Mouse (Mus musculus): ENCODE results near the gene 9130213A22Rik. TPM values are rescaled to one million over a fixed set of nuclear protein-coding genes. Genes with fewer than 3 reads are reported as not detected.

9130213A22Rik gene
- polyA plus RNA-seq (2016; fragmentation: Nextera tagmentation; extraction: Ambion mirVana), result 0.11 TPM in 1 of 2 replicates, not detected in the other

- Histone ChIP-seq H3K27me3 (peaks cover 34% of the 10 kb centered on the region), H3K9ac (peak within 1 kb of the TSS; percentile 77), H3K4me2 (peak within 1 kb of the TSS; percentile 91), H3K36me3 (replicated peaks) (no peaks in the 10 kb centered on the region), H3K27ac (peak within 1 kb of the TSS; percentile 86), H3K4me1 (peaks cover 53% of the 10 kb centered on the region), H3K9me3 (no peaks in the 10 kb centered on the region), H3K4me3 (replicated peaks) (peak within 1 kb of the TSS; percentile 80)
- ATAC-seq (ENCODE audit: low FRiP score), result peak; percentile 72
- under 1% methylated on average over 66 of the region's 66 CpGs for WGBS
Observed at GRCm38 (mm10) chr11:69122336-69122951, at the start of gene 9130213A22Rik. TSS of gene 9130213A22Rik (minus strand) at chr11:69122589.

- WGBS, result 32% methylated on average over 7 of the region's 7 CpGs
Observed at GRCm38 (mm10) chr11:69171626-69172025, 49.2 kb upstream of the 9130213A22Rik start.

GRCm38 (mm10) chr11:69169313-69169712, 46.9 kb upstream of the 9130213A22Rik start:
- Histone ChIP-seq H3K36me3 (replicated peaks) (no peaks in the 10 kb centered on the region), H3K4me2 (no peak overlapping the region), H3K27me3 (peaks cover 16% of the 10 kb centered on the region), H3K9me3 (no peaks in the 10 kb centered on the region), H3K4me3 (replicated peaks) (no peak overlapping the region), H3K4me1 (no peaks in the 10 kb centered on the region; the same call in 1 of the 2 replicates), H3K27ac (no peak overlapping the region), H3K9ac (no peak overlapping the region)
- no peak for ATAC-seq (ENCODE audit: low FRiP score)
- 88% methylated on average over 12 of the region's 12 CpGs for WGBS

More at GRCm38 (mm10) chr11:69171626-69172025, 49.2 kb upstream of the 9130213A22Rik start:
- Histone ChIP-seq H3K4me1 (no peaks in the 10 kb centered on the region; the same call in 1 of the 2 replicates), H3K9me3 (no peaks in the 10 kb centered on the region), H3K27ac (no peak overlapping the region), H3K9ac (no peak overlapping the region), H3K27me3 (peaks cover 5% of the 10 kb centered on the region; the same call in 1 of the 2 replicates), H3K4me2 (no peak overlapping the region), H3K36me3 (replicated peaks) (no peaks in the 10 kb centered on the region), H3K4me3 (replicated peaks) (no peak overlapping the region)
- ATAC-seq (ENCODE audit: low FRiP score), result no peak

- H3K9me3 ChIP-seq, result no peaks in the 10 kb centered on the region
- peaks cover 9% of the 10 kb centered on the region for H3K4me1 ChIP-seq
- no peaks in the 10 kb centered on the region for H3K36me3 ChIP-seq (replicated peaks)
- ATAC-seq (ENCODE audit: low FRiP score), result 0 out of 2 replicates have a peak, but pooled peaks have one; percentile 11
- H3K27ac ChIP-seq, result no peak within 1 kb of the TSS
- peak within 1 kb of the TSS; percentile 23 for H3K4me3 ChIP-seq (replicated peaks)
- peak within 1 kb of the TSS; percentile 38; the same call in 1 of the 2 replicates for H3K9ac ChIP-seq
- H3K4me2 ChIP-seq, result peak within 1 kb of the TSS; percentile 47
- H3K27me3 ChIP-seq, result peaks cover 49% of the 10 kb centered on the region
- 2% methylated on average over 18 of the region's 18 CpGs for WGBS
Observed at GRCm38 (mm10) chr11:69156800-69157199, 34.4 kb upstream of the 9130213A22Rik start, which contains the start of gene Alox12b. TSS of gene Alox12b (plus strand) at chr11:69156989.

- H3K27me3 ChIP-seq, result peaks cover 58% of the 10 kb centered on the region
- H3K9me3 ChIP-seq, result no peaks in the 10 kb centered on the region
- no peak overlapping the region for H3K4me3 ChIP-seq (replicated peaks)
- H3K27ac ChIP-seq, result no peak overlapping the region
- H3K9ac ChIP-seq, result no peak overlapping the region
- no peak overlapping the region for H3K4me2 ChIP-seq
- no peaks in the 10 kb centered on the region for H3K36me3 ChIP-seq (replicated peaks)
- 63% methylated on average over 1 of the region's 1 CpGs for WGBS
- peaks cover 9% of the 10 kb centered on the region for H3K4me1 ChIP-seq
- ATAC-seq (ENCODE audit: low FRiP score), result no peak
Observed at GRCm38 (mm10) chr11:69155351-69155750, 33.0 kb upstream of the 9130213A22Rik start.

- Histone ChIP-seq H3K27me3 (peaks cover 56% of the 10 kb centered on the region), H3K27ac (no peak overlapping the region), H3K36me3 (replicated peaks) (no peaks in the 10 kb centered on the region), H3K4me2 (no peak overlapping the region), H3K9me3 (no peaks in the 10 kb centered on the region), H3K9ac (no peak overlapping the region), H3K4me1 (peaks cover 9% of the 10 kb centered on the region), H3K4me3 (replicated peaks) (no peak overlapping the region)
- no peak for ATAC-seq (ENCODE audit: low FRiP score)
- 83% methylated on average over 8 of the region's 8 CpGs for WGBS
Observed at GRCm38 (mm10) chr11:69153831-69154230, 31.4 kb upstream of the 9130213A22Rik start.

GRCm38 (mm10) chr11:69151004-69151403, 28.6 kb upstream of the 9130213A22Rik start:
- Histone ChIP-seq H3K9ac (peak overlapping the region; percentile 33; the same call in 1 of the 2 replicates), H3K27ac (no peak overlapping the region), H3K27me3 (peaks cover 27% of the 10 kb centered on the region), H3K4me1 (no peaks in the 10 kb centered on the region), H3K36me3 (replicated peaks) (no peaks in the 10 kb centered on the region), H3K4me2 (peak overlapping the region; percentile 40), H3K4me3 (replicated peaks) (peak overlapping the region; percentile 13; the same call in 1 of the 2 replicates), H3K9me3 (no peaks in the 10 kb centered on the region)
- no peak for ATAC-seq (ENCODE audit: low FRiP score)
- 71% methylated on average over 6 of the region's 6 CpGs for WGBS

GRCm38 (mm10) chr11:69150444-69150843, 28.1 kb upstream of the 9130213A22Rik start:
- no peak for ATAC-seq (ENCODE audit: low FRiP score)
- H3K27me3 ChIP-seq, result peaks cover 27% of the 10 kb centered on the region
- peak overlapping the region; percentile 13 for H3K4me3 ChIP-seq (replicated peaks)
- no peaks in the 10 kb centered on the region for H3K36me3 ChIP-seq (replicated peaks)
- no peak overlapping the region for H3K27ac ChIP-seq
- peak overlapping the region; percentile 33; the same call in 1 of the 2 replicates for H3K9ac ChIP-seq
- H3K9me3 ChIP-seq, result no peaks in the 10 kb centered on the region
- H3K4me2 ChIP-seq, result peak overlapping the region; percentile 40
- 10% methylated on average over 7 of the region's 7 CpGs for WGBS
- no peaks in the 10 kb centered on the region for H3K4me1 ChIP-seq

- no peak for ATAC-seq (ENCODE audit: low FRiP score)
- WGBS, result 80% methylated on average over 6 of the region's 6 CpGs
- Histone ChIP-seq H3K9me3 (no peaks in the 10 kb centered on the region), H3K9ac (no peak overlapping the region), H3K4me2 (no peak overlapping the region), H3K27me3 (peaks cover 27% of the 10 kb centered on the region), H3K4me1 (no peaks in the 10 kb centered on the region), H3K36me3 (replicated peaks) (no peaks in the 10 kb centered on the region), H3K27ac (no peak overlapping the region), H3K4me3 (replicated peaks) (no peak overlapping the region)
Observed at GRCm38 (mm10) chr11:69149728-69150127, 27.3 kb upstream of the 9130213A22Rik start.

- no peaks in the 10 kb centered on the region for H3K36me3 ChIP-seq (replicated peaks)
- no peak for ATAC-seq (ENCODE audit: low FRiP score)
- 90% methylated on average over 5 of the region's 5 CpGs for WGBS
- H3K4me1 ChIP-seq, result no peaks in the 10 kb centered on the region
- H3K9ac ChIP-seq, result no peak overlapping the region
- H3K4me3 ChIP-seq (replicated peaks), result no peak overlapping the region
- H3K27ac ChIP-seq, result no peak overlapping the region
- H3K27me3 ChIP-seq, result peaks cover 20% of the 10 kb centered on the region
- no peak overlapping the region for H3K4me2 ChIP-seq
- H3K9me3 ChIP-seq, result no peaks in the 10 kb centered on the region
Observed at GRCm38 (mm10) chr11:69148451-69148960, 26.1 kb upstream of the 9130213A22Rik start.

- no peak overlapping the region for H3K4me3 ChIP-seq (replicated peaks)
- no peak overlapping the region for H3K27ac ChIP-seq
- no peak overlapping the region for H3K9ac ChIP-seq
- no peaks in the 10 kb centered on the region for H3K36me3 ChIP-seq (replicated peaks)
- H3K27me3 ChIP-seq, result peaks cover 18% of the 10 kb centered on the region
- WGBS, result 71% methylated on average over 7 of the region's 7 CpGs
- H3K4me2 ChIP-seq, result no peak overlapping the region
- ATAC-seq (ENCODE audit: low FRiP score), result no peak
- no peaks in the 10 kb centered on the region for H3K4me1 ChIP-seq
- H3K9me3 ChIP-seq, result no peaks in the 10 kb centered on the region
Observed at GRCm38 (mm10) chr11:69147546-69147945, 25.2 kb upstream of the 9130213A22Rik start.

- peaks cover 13% of the 10 kb centered on the region for H3K4me1 ChIP-seq
- H3K27ac ChIP-seq, result no peak overlapping the region
- ATAC-seq (ENCODE audit: low FRiP score), result no peak
- no peaks in the 10 kb centered on the region for H3K36me3 ChIP-seq (replicated peaks)
- H3K27me3 ChIP-seq, result peaks cover 31% of the 10 kb centered on the region
- H3K4me3 ChIP-seq (replicated peaks), result no peak overlapping the region
- no peaks in the 10 kb centered on the region for H3K9me3 ChIP-seq
- whole genome bisulfite sequencing, result 95% methylated on average over 6 of the region's 6 CpGs
- H3K9ac ChIP-seq, result no peak overlapping the region
- H3K4me2 ChIP-seq, result no peak overlapping the region
Observed at GRCm38 (mm10) chr11:69135361-69135760, 13.0 kb upstream of the 9130213A22Rik start.
